In genomic region chr8:88842451-88842850, GRCm38 (mm10) we compare ENCODE assay signal across 29 mouse cellular contexts.
"Had no signal": no experiment of that assay in that cellular context is flagged by ENCODE, and none has a peak within 500 bp of the region (broad histone marks: within the 10 kb centered on the region; RNA-seq: fewer than 3 reads in every experiment).

No protein-coding gene starts in this region.

- H3K36me3 ChIP-seq: heart, embryonic 10.5 days; heart, embryonic 12.5 days; hindbrain, embryonic 10.5 days; hindbrain, embryonic 13.5 days; hindbrain, embryonic 15.5 days; kidney, embryonic 15.5 days; limb, embryonic 12.5 days; liver, embryonic 13.5 days; liver, embryonic 15.5 days had no signal

- DNase-seq: gastrocnemius, adult 2 months; gastrocnemius, postnatal 10 days; gastrocnemius, postnatal 25 days; heart, adult 18-20 months; heart, postnatal 10 days; heart, postnatal 4 days; kidney, adult 11 months; kidney, adult 2 months; kidney, adult 9 months; kidney, postnatal 14 days; kidney, postnatal 36 days; layer of hippocampus, adult 9-11 months; layer of hippocampus, postnatal 36 days; left cerebral cortex, postnatal 4 days; liver; liver, embryonic 13.5 days; liver, postnatal 0 days had no signal

- H3K9ac ChIP-seq: heart, embryonic 12.5 days; hindbrain, embryonic 13.5 days; hindbrain, embryonic 15.5 days; kidney, embryonic 15.5 days; limb, embryonic 12.5 days; liver, embryonic 13.5 days; liver, embryonic 15.5 days; liver, postnatal 0 days had no signal

- H3K27ac ChIP-seq: gastrocnemius, adult 2 months; heart, embryonic 10.5 days; hindbrain, embryonic 10.5 days; hindbrain, embryonic 13.5 days; hindbrain, embryonic 15.5 days; hindbrain, postnatal 0 days; kidney, embryonic 15.5 days; kidney, postnatal 0 days; limb, embryonic 12.5 days; liver, embryonic 13.5 days; liver, embryonic 15.5 days had no signal

- H3K4me3 ChIP-seq: gastrocnemius, adult 2 months; heart, embryonic 10.5 days; heart, embryonic 12.5 days; hindbrain, embryonic 10.5 days; hindbrain, embryonic 13.5 days; hindbrain, embryonic 15.5 days; kidney, embryonic 15.5 days; limb, embryonic 12.5 days; liver, embryonic 13.5 days; liver, embryonic 15.5 days had no signal

- H3K27me3 ChIP-seq: hindbrain, embryonic 15.5 days; kidney, embryonic 15.5 days; liver, embryonic 13.5 days; liver, embryonic 15.5 days had no signal

- H3K4me2 ChIP-seq: heart, embryonic 12.5 days; hindbrain, embryonic 13.5 days; hindbrain, embryonic 15.5 days; kidney, embryonic 15.5 days; limb, embryonic 12.5 days; liver, embryonic 11.5 days; liver, embryonic 13.5 days; liver, embryonic 15.5 days had no signal

- H3K4me1 ChIP-seq: heart, embryonic 10.5 days; hindbrain, embryonic 10.5 days; liver, embryonic 13.5 days; liver, embryonic 15.5 days had no signal

- H3K9me3 ChIP-seq: heart, embryonic 10.5 days; heart, embryonic 12.5 days; hindbrain, embryonic 10.5 days; hindbrain, embryonic 13.5 days; hindbrain, embryonic 15.5 days; kidney, embryonic 15.5 days; limb, embryonic 12.5 days; liver, embryonic 13.5 days; liver, embryonic 15.5 days had no signal

- ATAC-seq: hindbrain, postnatal 0 days; intestine, embryonic 16.5 days; liver, postnatal 0 days had no signal
